Mouse (Mus musculus) frontal cortex, adult (tissue): ENCODE results near the gene Tmed10.

Experiments used
- ATAC-seq: cut with Nextera tagmentation; 2 replicates; pipeline ENCODE4 v1.9.2; 2017; ENCODE audit warnings: mild to moderate bottlenecking, moderate library complexity, mixed read lengths; ENCODE audit not compliant: low TSS enrichment

Tmed10 gene

GRCm38 (mm10) chr12:85330153-85330552 is 44.5 kb downstream of the Tmed10 start:
- ATAC-seq, result no peak

- no peak for ATAC-seq
These were observed 66.0 kb downstream of the Tmed10 start for GRCm38 (mm10) chr12:85308651-85309050.

DNA sequence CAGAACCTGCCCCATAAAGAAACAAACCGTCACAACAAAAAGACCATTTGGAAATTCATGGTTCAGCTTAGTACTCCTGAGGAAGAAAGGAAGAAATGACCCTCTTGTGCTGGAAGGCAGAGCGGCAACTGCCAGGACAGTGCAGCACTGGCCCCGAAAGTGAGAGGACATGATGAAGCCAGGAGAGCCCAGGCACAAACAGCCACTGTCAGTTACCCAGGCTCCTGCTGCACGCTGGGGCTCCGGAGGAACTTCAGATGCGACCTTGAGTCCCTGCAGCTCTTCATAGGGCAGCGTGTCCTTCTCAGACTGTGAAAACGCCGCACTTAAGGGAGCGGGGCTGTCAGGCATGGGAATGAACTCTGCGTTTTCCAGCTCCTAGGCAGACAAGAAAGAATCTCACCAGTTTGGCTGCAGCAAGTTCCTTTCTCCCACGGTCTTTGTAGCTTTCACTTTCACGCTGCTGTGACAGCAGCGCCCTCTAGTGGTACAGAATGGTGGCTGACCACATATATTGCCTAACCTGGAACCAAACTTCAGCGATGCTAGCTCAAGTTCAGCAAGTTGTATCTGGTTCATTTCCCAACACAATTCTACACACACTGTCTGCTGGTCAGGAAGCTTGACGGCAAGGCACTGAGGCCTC is 69.3 kb downstream of the Tmed10 start:
- ATAC-seq, result peak; percentile 94

- no peak for ATAC-seq
These were observed 69.9 kb downstream of the Tmed10 start for GRCm38 (mm10) chr12:85304725-85305124.

DNA sequence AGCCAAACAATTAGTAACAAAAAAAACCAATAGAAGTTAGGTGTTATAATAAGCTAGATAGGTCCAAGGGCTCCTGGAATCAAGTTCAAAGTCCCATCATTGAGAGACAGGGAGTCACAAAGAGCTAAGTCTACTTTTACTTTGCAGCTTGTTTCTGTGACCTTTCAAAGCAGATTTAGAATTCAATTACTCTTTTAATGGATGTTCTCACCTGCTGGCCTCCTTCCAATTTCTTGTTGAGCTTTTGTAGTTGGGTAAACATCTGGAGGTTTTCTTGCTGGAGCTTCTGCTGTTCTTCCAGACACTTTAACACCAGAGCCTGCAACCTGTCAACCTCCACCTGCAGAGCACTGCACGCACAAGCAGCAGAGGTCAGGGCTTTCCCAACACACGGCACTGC is 71.4 kb downstream of the Tmed10 start:
- no peak for ATAC-seq

DNA sequence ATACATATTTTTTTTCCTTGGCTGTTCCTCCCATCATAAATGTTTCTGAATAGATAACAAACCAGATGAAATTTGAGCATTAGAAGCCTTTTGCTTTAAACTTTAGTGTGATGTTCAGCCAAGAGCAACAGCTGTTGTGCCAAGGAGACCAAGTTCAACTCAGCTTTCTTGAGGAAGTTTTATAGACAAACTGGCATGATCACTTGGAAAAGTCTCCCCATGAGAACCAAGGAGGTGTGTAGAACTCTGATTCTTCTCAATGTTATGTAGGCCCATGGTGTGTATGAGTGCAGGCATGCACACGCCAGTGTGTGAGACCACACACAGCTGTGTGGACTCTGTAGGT is 75.8 kb downstream of the Tmed10 start:
- ATAC-seq, result no peak

DNA sequence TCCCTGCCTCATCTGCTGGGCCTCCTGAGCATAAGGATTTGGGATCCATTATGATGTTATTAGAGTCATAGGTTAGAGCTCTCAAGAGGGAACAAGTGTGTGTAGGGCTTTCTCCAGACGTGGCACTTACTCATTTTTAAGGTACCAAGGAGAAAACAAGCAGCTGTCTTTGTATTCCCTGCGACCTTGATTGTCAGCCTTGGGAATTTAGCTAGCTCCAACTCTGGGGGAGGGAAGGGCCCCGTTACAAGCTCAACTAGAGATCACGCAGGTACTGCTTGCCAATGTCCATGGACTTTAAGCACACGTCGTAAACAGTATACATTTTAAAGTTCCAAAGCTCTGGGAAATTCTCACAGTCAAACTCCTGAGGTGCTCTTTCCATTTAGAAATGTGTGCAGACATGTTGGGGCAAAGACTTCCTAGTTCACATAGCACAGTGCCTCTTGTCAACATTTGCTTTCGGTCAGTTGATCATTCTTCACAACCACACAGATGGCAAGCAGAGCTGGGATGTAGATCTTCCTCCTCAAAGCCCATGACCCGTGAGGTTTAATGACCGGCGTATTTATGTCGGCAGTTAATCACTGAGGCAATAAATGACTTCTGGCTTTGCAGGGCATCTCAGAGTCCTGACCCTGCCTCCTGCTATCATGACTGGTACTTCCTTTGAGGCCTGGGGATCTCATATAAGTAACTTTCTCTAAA is 76.4 kb downstream of the Tmed10 start:
- ATAC-seq, result no peak

DNA sequence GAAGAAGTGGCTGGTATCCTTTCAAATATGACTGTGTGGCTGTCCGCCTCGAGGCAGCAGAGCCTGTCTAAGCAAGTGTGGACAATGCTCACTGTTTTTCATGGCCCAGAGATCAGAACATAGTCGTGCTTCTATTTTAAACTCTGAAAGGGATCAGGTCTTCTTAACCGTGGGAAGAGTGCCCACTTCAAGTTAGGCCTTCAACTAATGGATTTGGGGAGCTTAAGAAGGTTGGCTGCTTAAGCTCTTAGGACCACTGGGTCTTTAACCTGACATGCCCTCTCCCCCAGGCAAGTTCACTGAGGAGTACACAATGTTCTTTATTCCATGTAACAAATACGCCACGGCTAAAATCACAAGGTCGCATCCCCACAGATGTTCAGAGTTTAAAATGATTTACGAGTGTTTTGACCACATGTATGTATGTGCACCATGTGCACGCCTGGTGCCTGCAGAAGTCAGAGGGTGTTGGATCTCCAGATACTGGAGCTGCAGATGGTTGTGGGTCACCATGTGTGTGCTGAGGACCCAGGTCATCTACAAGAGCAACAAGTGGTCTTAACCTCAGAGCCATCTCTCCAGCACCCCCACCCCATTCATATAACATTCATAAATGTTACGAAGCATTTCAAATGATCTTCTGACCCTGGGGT is 77.2 kb downstream of the Tmed10 start:
- no peak for ATAC-seq

- no peak for ATAC-seq
These were observed 77.7 kb downstream of the Tmed10 start for GRCm38 (mm10) chr12:85296915-85297314.

DNA sequence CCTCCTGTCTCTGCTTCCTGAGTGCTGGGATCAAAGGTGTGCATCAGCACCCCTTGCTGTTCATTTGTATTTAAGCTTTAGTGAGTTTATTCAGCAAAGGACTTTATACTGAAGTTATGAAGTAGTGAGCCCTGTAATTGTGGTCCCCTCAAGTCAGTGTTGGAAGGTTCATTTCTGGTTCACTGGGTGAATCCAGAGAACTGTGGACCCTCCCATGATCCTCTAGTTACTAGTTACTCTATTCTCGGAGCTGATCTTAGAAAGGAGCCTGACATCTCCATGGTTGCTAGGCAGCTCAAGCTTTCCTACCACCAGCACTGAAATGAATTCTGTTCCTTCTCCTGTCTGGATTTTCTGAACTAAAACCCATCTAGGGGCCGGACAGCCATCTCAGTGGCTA is 79.1 kb downstream of the Tmed10 start:
- ATAC-seq, result no peak

DNA sequence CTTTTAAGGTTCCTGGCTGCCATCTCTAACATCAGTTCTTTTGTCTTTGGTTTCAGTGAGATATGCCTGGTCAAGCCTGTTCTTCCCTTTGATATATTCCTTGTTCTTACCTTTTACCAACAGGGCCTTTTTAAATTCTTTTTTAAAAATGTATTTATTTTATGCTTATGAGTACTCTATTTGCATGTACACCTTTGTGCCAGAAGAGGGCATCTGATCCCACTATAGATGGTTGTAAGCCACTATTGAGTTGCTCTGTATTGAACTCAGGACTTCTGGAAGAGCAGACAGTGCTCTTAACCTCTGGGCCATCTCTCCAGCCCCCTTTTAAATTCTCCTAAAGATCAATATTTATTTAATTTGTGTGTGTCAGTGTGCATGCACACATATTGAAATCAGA is 81.7 kb downstream of the Tmed10 start:
- ATAC-seq, result no peak

GRCm38 (mm10) chr12:85292288-85292687 is 82.4 kb downstream of the Tmed10 start:
- no peak for ATAC-seq

GRCm38 (mm10) chr12:85291541-85291940 is 83.1 kb downstream of the Tmed10 start:
- ATAC-seq, result no peak

DNA sequence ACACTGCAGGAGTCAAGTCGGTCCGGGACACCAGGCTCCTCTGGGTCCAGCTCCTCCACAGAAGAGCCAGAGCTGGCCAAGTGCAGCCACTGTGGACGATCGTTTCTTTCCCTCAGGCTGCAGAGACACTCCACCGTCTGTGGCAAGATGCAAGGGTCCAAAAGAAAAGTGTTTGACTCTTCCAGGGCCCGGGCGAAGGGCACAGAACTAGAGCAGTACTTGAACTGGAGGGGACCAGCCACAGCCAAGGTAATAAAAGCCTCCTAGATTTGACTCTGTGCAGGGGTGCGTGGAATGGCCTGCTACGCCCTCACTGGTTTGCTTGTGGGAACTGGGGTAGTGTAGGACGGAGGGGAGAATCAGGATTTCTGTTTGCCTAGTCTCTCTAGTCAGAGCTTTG is 84.0 kb downstream of the Tmed10 start:
- no peak for ATAC-seq
